Mouse (Mus musculus) midbrain, embryonic 14.5 days (tissue): ENCODE measurements around the gene Btf3. TPM values are rescaled to one million over a fixed set of nuclear protein-coding genes. Genes with fewer than 3 reads are reported as not detected.

Experiments used
- ATAC-seq: fragments of 200-750 bp; cut with Nextera tagmentation; 2 replicates; pipeline ENCODE4 v1.8.0; 2017; ENCODE audit warnings: moderate number of reproducible peaks, moderate library complexity; ENCODE audit not compliant: low FRiP score, low TSS enrichment
- DNase-seq: peaks from one replicate; pipeline ENCODE4 v3.0.0-alpha.2; 2015
- H3K27ac ChIP-seq: fragments of 300-500 bp; sonication (generic); replicated peaks from 2 replicates; pipeline ENCODE4 v1.5.1; 2014; ENCODE audit warnings: mild to moderate bottlenecking, low read depth, low read length, moderate library complexity
- H3K27me3 ChIP-seq: fragments of 300-500 bp; sonication (generic); 2 replicates; pipeline ENCODE4 v1.6.1; 2014; ENCODE audit warnings: low read length, control low read depth, mixed read lengths; ENCODE audit not compliant: control insufficient read depth, insufficient read depth
- H3K36me3 ChIP-seq: fragments of 300-500 bp; sonication (generic); 2 replicates; pipeline ENCODE4 v1.6.1; 2014; ENCODE audit warnings: low read length, control low read depth; ENCODE audit not compliant: control insufficient read depth, insufficient read depth
- H3K4me1 ChIP-seq: fragments of 300-500 bp; sonication (generic); 2 replicates; pipeline ENCODE4 v1.6.1; 2014; ENCODE audit warnings: mild to moderate bottlenecking, antibody characterized with exemption, low read length, control low read depth; ENCODE audit not compliant: control insufficient read depth, insufficient read depth
- H3K4me2 ChIP-seq: fragments of 300-500 bp; sonication (generic); 2 replicates; pipeline ENCODE4 v1.6.1; 2014; ENCODE audit warnings: mild to moderate bottlenecking, low read length, moderate library complexity
- H3K4me3 ChIP-seq: fragments of 300-500 bp; sonication (generic); replicated peaks from 2 replicates; pipeline ENCODE4 v1.5.1; 2014; ENCODE audit warnings: low read depth, low read length
- H3K9ac ChIP-seq: fragments of 300-500 bp; sonication (generic); replicated peaks from 2 replicates; pipeline ENCODE4 v1.6.1; 2014; ENCODE audit warnings: mild to moderate bottlenecking, low read length, moderate library complexity
- H3K9me3 ChIP-seq: fragments of 300-500 bp; sonication (generic); 2 replicates; pipeline ENCODE4 v1.6.1; 2016; ENCODE audit warnings: low read length, control low read depth, mixed read lengths; ENCODE audit not compliant: control insufficient read depth
- WGBS: fragments of 180-500 bp; shearing (Covaris S2); extraction: QIAGEN DNeasy Blood & Tissue Kit; methylation state at CpG from one replicate; pipeline ENCODE4 v1.1.7; 2014; 5-methylcytosine and 5-hydroxymethylcytosine counted together
- polyA plus RNA-seq: library from polyadenylated mRNA; unstranded; fragments of >200 nt; fragmentation: Nextera tagmentation; extraction: Ambion mirVana; gene quantifications from 2 replicates; pipeline ENCODE4 v1.2.1, GENCODE M21; 2014

The Btf3 gene
- polyA plus RNA-seq = 568 and 574 TPM in 2 replicates

DNA sequence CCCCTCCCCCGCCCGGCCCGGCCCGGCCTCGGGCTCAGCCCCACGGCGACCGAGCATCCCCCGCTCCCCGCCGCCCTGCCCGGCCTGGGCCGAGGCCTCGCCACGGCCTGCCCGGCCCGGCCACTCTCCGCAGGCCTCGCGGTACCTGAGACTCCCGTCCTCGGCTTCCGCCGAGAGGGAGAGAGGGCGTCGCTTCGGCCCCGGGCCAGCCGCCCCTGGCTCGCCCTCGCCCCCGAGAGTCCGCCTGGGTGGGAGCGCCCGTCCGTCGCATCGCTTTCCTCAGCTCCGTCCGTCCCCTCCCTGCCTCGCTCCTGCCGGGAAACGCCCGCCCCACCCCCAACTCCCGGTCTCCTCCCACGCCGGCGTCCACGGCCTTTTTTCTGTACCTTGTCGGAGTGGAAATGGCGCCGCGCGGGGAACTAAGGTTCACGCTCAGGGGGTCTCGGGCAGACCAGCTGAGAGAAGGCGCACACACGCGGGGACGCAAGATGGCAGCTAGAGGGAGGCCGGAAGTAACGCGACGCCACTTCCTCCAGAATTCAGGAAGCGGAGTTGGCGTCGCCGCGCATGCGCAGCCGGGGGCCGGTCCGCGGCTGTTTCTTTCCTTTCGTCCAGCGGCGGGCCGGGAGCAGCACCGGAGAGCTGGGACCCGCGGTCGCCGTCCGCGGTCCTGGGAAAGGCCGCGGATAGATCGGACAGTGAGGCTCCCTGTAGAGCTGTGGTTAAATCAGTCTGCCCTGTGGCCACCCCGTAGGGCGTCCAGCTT is at the start of gene Btf3:
Gene Btf3, minus strand, starts transcription at position 527 of the 766 bp plus-strand sequence.
- H3K27me3 ChIP-seq = no peaks in the 10 kb centered on the region
- under 1% methylated on average over 85 of the region's 90 CpGs for WGBS
- peak; percentile 93 for ATAC-seq
- H3K4me3 ChIP-seq = peak within 1 kb of the TSS; percentile 100
- peak within 1 kb of the TSS; percentile 77 for H3K4me2 ChIP-seq
- DNase-seq = peak; percentile 97
- H3K9ac ChIP-seq = peak within 1 kb of the TSS; percentile 94
- no peaks in the 10 kb centered on the region for H3K9me3 ChIP-seq
- H3K4me1 ChIP-seq = peaks cover 13% of the 10 kb centered on the region
- peaks cover 25% of the 10 kb centered on the region for H3K36me3 ChIP-seq
- peak within 1 kb of the TSS; percentile 90 for H3K27ac ChIP-seq

DNA sequence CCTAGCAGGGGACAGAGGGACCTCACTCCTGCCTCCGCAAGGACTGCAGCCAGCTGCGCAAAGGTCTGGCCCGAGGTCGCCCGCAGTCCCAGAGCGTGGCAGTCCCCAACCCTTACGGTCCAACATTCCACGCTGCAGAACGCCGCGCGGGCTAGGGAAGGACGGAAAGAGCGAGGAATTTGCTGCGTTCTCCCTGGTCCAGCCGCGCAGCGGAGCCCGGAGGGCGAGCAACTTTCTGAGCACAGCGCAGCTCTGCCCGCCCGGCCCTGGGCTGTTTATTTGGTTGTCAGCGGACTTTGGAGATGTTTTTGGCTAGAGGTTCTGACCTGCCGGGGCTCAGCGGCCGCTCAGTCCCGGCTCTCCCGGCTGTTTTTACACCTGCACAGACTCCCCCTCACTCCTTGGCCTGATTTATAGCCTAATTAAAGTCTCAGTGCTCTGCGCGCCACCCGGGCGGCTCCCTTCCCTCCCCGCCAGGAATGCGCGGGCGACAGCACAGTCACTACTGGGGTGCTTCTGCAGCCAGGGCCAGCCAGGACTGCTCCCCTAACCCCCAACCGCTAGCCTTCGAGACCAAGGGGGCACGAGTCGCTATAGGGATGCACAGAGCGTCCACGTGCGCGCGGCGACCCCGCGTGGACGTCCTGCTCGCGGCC is 49.1 kb upstream of the Btf3 start:
- DNase-seq (no peak), ATAC-seq (no peak)
- no peaks in the 10 kb centered on the region for H3K4me1 ChIP-seq
- no peaks in the 10 kb centered on the region; the same call in 1 of the 2 replicates for H3K9me3 ChIP-seq
- under 1% methylated on average over 52 of the region's 52 CpGs for WGBS
- no peak overlapping the region for H3K9ac ChIP-seq
- H3K4me3 ChIP-seq = 0 out of 2 replicates have a peak overlapping the region, but pooled peaks have one; percentile 15
- H3K4me2 ChIP-seq = peak overlapping the region; percentile 34
- peaks cover 85% of the 10 kb centered on the region for H3K27me3 ChIP-seq
- H3K27ac ChIP-seq = no peak overlapping the region
- H3K36me3 ChIP-seq = no peaks in the 10 kb centered on the region

DNA sequence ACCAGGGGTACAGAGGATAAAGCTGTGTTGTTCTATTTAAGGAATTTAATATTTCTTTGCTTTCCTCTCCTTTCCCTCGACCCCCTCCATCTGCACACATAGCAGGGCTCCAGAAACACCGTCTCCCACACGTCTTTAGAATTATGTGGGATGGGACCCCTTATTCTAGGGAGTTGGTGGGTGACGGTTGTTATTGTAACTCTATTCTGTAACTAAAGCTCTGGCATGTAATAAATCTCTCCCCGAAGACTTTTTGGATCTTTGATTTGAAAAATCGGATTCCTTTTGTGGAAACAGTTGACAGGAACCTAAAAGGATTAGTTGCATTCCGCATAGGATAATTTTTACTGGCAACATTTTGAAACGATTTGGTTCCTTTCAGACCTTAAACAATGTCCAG is 48.3 kb upstream of the Btf3 start:
- ATAC-seq (no peak), DNase-seq (no peak)
- no peak overlapping the region for H3K9ac ChIP-seq
- no peak overlapping the region for H3K4me3 ChIP-seq
- no peaks in the 10 kb centered on the region for H3K36me3 ChIP-seq
- 0% methylated on average over 8 of the region's 8 CpGs for WGBS
- H3K4me1 ChIP-seq = no peaks in the 10 kb centered on the region
- peaks cover 87% of the 10 kb centered on the region for H3K27me3 ChIP-seq
- H3K4me2 ChIP-seq = no peak overlapping the region
- no peak overlapping the region for H3K27ac ChIP-seq
- H3K9me3 ChIP-seq = no peaks in the 10 kb centered on the region; the same call in 1 of the 2 replicates

DNA sequence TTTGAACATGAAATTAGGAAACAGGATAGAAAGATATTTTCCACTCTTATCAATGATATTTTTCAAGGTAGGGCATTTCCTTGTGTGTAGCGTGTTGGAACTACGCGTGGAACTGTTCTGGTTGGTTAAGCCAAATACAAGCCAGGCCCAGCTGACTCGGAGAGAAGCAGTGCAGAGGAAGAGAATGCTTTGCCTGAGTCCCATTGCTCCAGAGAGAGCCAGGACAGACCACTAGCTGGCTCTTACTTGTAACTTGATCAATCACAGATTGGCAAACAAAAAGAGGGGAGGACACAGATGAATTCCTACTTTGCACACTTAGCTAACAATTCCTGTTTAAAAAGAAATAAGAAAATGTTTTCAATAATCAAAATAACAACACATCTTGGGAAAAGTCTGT is 46.2 kb upstream of the Btf3 start:
- ATAC-seq (no peak), DNase-seq (peak; percentile 7)
- no peak overlapping the region for H3K4me2 ChIP-seq
- no peaks in the 10 kb centered on the region; the same call in 1 of the 2 replicates for H3K4me1 ChIP-seq
- H3K27ac ChIP-seq = no peak overlapping the region
- peaks cover 87% of the 10 kb centered on the region for H3K27me3 ChIP-seq
- 6% methylated on average over 4 of the region's 4 CpGs for whole genome bisulfite sequencing
- no peaks in the 10 kb centered on the region; the same call in 1 of the 2 replicates for H3K9me3 ChIP-seq
- H3K9ac ChIP-seq = no peak overlapping the region
- H3K4me3 ChIP-seq = no peak overlapping the region
- H3K36me3 ChIP-seq = no peaks in the 10 kb centered on the region

DNA sequence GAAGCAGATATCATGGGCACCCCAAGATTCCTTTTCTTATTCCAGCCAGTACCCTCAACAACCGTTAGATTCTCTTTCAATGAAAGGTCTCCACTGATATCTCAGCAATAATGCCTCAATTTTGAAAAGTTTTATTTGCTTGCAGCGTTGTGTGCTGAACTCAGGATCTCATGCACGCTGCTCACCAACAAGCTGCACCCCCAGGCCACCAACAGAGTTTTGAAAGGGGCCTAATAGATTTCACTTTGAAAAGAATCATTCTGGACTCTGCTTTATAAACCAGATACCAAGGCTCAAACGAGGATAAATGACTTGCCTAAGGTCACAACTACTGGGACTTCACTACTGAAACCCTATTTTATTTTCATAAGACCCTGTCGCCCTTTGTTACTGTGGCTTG is 44.4 kb upstream of the Btf3 start:
- Histone ChIP-seq H3K4me1 (no peaks in the 10 kb centered on the region; the same call in 1 of the 2 replicates), H3K9me3 (no peaks in the 10 kb centered on the region; the same call in 1 of the 2 replicates), H3K27ac (no peak overlapping the region), H3K27me3 (peaks cover 83% of the 10 kb centered on the region), H3K4me2 (no peak overlapping the region), H3K9ac (no peak overlapping the region), H3K4me3 (no peak overlapping the region), H3K36me3 (no peaks in the 10 kb centered on the region)
- WGBS = 1% methylated on average over 5 of the region's 5 CpGs
- DNase-seq (no peak), ATAC-seq (no peak)

DNA sequence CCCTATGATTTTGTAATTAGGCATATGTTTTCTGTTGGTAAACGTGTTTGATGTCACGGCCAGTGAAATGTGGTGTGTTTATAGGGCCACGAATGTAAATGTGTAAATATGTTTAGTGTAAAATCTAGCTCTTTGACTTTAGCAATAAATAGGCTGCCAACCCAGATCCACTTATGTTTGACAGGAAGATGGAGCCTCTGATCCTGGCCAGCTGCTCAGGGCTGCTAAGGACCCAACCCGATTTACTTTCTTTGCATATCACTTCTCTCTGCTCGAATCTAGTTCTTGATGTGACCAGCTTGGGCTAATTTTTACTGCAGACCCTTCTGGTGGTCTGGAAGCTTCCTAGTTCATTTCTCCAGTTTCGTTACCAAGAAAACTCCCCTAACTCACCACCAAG is 43.6 kb upstream of the Btf3 start:
- WGBS = 5% methylated on average over 6 of the region's 6 CpGs
- H3K27ac ChIP-seq = no peak overlapping the region
- H3K36me3 ChIP-seq = no peaks in the 10 kb centered on the region
- no peaks in the 10 kb centered on the region; the same call in 1 of the 2 replicates for H3K9me3 ChIP-seq
- H3K4me1 ChIP-seq = peaks cover 1% of the 10 kb centered on the region; the same call in 1 of the 2 replicates
- no peak overlapping the region for H3K4me3 ChIP-seq
- ATAC-seq = no peak
- no peak for DNase-seq
- H3K27me3 ChIP-seq = peaks cover 84% of the 10 kb centered on the region
- H3K4me2 ChIP-seq = no peak overlapping the region
- no peak overlapping the region for H3K9ac ChIP-seq

DNA sequence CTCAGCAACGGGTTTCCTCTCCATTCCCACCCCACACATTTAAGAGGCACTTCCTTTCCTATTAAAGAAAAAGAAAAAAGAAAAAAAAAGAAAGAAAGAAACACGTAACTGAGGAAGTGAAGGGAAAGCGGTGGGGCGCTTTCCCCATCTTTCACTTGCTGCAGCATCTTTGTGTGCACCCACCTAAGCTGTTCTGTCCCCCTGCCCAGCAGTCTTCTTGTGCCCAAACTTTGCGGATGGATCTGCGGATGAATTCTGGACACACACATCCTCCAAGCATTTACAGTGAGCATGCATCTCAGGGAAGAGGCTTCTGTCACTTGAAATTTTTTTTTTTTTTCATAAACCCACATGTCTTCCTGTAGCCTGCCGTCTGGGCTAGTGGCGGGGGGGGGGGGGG is 42.5 kb upstream of the Btf3 start:
- Histone ChIP-seq H3K27me3 (peaks cover 86% of the 10 kb centered on the region), H3K27ac (no peak overlapping the region), H3K4me2 (no peak overlapping the region), H3K9ac (no peak overlapping the region), H3K4me3 (no peak overlapping the region), H3K4me1 (peaks cover 7% of the 10 kb centered on the region), H3K9me3 (no peaks in the 10 kb centered on the region; the same call in 1 of the 2 replicates), H3K36me3 (no peaks in the 10 kb centered on the region)
- DNase-seq = peak; percentile 18
- no peak for ATAC-seq
- WGBS = 0% methylated on average over 7 of the region's 8 CpGs

DNA sequence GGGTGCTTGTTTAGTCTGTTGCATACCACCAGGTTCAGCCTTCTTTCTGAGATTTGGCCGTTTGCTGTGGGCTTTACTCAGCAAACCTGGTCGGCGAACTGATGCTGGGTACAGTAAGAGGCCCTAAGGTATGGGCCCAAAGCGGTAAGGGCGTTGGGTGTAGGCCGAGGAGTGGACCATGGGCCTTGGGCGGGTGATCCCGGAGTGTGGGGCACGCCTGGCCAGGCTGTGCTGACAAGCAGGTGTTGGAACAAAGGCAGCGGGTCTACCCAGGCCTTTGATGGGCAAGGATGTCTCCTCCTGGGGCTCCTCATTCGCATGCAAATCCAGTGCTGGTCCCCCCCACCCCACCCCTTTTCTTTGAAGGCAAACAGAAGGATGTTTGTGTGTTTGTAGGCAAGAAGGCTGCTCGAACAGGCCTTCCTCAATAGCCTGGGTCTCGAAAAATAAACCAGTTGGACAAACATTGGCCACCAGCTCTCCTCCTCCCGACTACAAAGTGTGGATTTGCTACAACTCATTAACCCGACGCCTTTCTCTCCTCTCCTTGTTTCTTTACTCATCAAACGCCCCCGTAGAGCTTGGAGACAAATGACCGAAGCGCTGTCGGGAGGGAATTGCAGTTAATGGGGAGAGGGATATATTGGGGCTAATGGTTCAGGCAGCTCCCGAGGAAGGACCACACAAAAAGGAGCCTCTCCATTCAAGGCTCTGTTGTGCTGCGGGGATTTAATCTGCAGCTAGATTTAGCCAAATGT is 41.8 kb upstream of the Btf3 start:
- H3K4me2 ChIP-seq = peak overlapping the region; percentile 21
- no peak overlapping the region for H3K27ac ChIP-seq
- H3K4me1 ChIP-seq = peaks cover 10% of the 10 kb centered on the region
- DNase-seq = peak; percentile 39
- no peaks in the 10 kb centered on the region for H3K36me3 ChIP-seq
- ATAC-seq = no peak
- no peak overlapping the region for H3K4me3 ChIP-seq
- 2% methylated on average over 23 of the region's 23 CpGs for WGBS
- H3K27me3 ChIP-seq = peaks cover 88% of the 10 kb centered on the region
- no peaks in the 10 kb centered on the region; the same call in 1 of the 2 replicates for H3K9me3 ChIP-seq
- no peak overlapping the region for H3K9ac ChIP-seq
